Mouse (Mus musculus): ENCODE results near the gene Dnaaf5. TPM values are rescaled to one million over a fixed set of nuclear protein-coding genes. Genes with fewer than 3 reads are reported as not detected.

Dnaaf5 gene
- polyA plus RNA-seq, 1 experiment from 2014 or later = 6.8 TPM

GRCm38 (mm10) chr5:139215184-139215583 lies 65.2 kb downstream of the Dnaaf5 start:
- no peaks in the 10 kb centered on the region for H3K27me3 ChIP-seq (ENCODE audit: control insufficient read depth, insufficient read depth, low read length)
- no peak for ATAC-seq (replicated peaks; ENCODE audit: insufficient number of reproducible peaks, low FRiP score, low TSS enrichment, low read depth)
- H3K9ac ChIP-seq (replicated peaks; ENCODE audit: low read length) = no peak overlapping the region
- no peak for DNase-seq (ENCODE audit: low spot score)
- 95% methylated on average over 5 of the region's 5 CpGs for WGBS
- H3K4me3 ChIP-seq (ENCODE audit: low read depth, low read length) = no peak overlapping the region
- H3K9me3 ChIP-seq (replicated peaks; ENCODE audit: control insufficient read depth, low read length) = no peaks in the 10 kb centered on the region
- no peaks in the 10 kb centered on the region; the same call in none of the 2 replicates for H3K36me3 ChIP-seq (replicated peaks; ENCODE audit: control insufficient read depth, insufficient read depth, low read depth, low read length)
- no peaks in the 10 kb centered on the region for H3K4me1 ChIP-seq (ENCODE audit: control insufficient read depth, insufficient read depth, low read length)
- no peak overlapping the region for H3K27ac ChIP-seq (replicated peaks; ENCODE audit: low read depth, low read length)
- H3K4me2 ChIP-seq (ENCODE audit: low read depth, low read length) = no peak overlapping the region

GRCm38 (mm10) chr5:139216121-139216520 lies 66.1 kb downstream of the Dnaaf5 start:
- no peak for ATAC-seq (replicated peaks; ENCODE audit: insufficient number of reproducible peaks, low FRiP score, low TSS enrichment, low read depth)
- no peak for DNase-seq (ENCODE audit: low spot score)
- no peaks in the 10 kb centered on the region for H3K4me1 ChIP-seq (ENCODE audit: control insufficient read depth, insufficient read depth, low read length)
- no peak overlapping the region for H3K9ac ChIP-seq (replicated peaks; ENCODE audit: low read length)
- H3K27ac ChIP-seq (replicated peaks; ENCODE audit: low read depth, low read length) = no peak overlapping the region
- no peaks in the 10 kb centered on the region for H3K27me3 ChIP-seq (ENCODE audit: control insufficient read depth, insufficient read depth, low read length)
- 91% methylated on average over 2 of the region's 2 CpGs for WGBS
- H3K9me3 ChIP-seq (replicated peaks; ENCODE audit: control insufficient read depth, low read length) = no peaks in the 10 kb centered on the region
- H3K4me2 ChIP-seq (ENCODE audit: low read depth, low read length) = no peak overlapping the region
- no peak overlapping the region for H3K4me3 ChIP-seq (ENCODE audit: low read depth, low read length)
- H3K36me3 ChIP-seq (replicated peaks; ENCODE audit: control insufficient read depth, insufficient read depth, low read depth, low read length) = no peaks in the 10 kb centered on the region; the same call in 1 of the 2 replicates

- Histone ChIP-seq H3K27me3 (ENCODE audit: control insufficient read depth, insufficient read depth, low read length) (no peaks in the 10 kb centered on the region), H3K27ac (replicated peaks; ENCODE audit: low read depth, low read length) (no peak overlapping the region), H3K4me2 (ENCODE audit: low read depth, low read length) (no peak overlapping the region), H3K4me1 (ENCODE audit: control insufficient read depth, insufficient read depth, low read length) (no peaks in the 10 kb centered on the region), H3K4me3 (ENCODE audit: low read depth, low read length) (no peak overlapping the region), H3K9ac (replicated peaks; ENCODE audit: low read length) (no peak overlapping the region), H3K9me3 (replicated peaks; ENCODE audit: control insufficient read depth, low read length) (no peaks in the 10 kb centered on the region), H3K36me3 (replicated peaks; ENCODE audit: control insufficient read depth, insufficient read depth, low read depth, low read length) (no peaks in the 10 kb centered on the region; the same call in 1 of the 2 replicates)
- no peak for DNase-seq (ENCODE audit: low spot score)
- 87% methylated on average over 3 of the region's 3 CpGs for WGBS
- no peak for ATAC-seq (replicated peaks; ENCODE audit: insufficient number of reproducible peaks, low FRiP score, low TSS enrichment, low read depth)
Observed at GRCm38 (mm10) chr5:139216774-139217173, 66.8 kb downstream of the Dnaaf5 start.

GRCm38 (mm10) chr5:139220006-139220515 lies 70.0 kb downstream of the Dnaaf5 start:
- 90% methylated on average over 4 of the region's 4 CpGs for WGBS
- Histone ChIP-seq H3K36me3 (replicated peaks; ENCODE audit: control insufficient read depth, insufficient read depth, low read depth, low read length) (no peaks in the 10 kb centered on the region; the same call in 1 of the 2 replicates), H3K9me3 (replicated peaks; ENCODE audit: control insufficient read depth, low read length) (no peaks in the 10 kb centered on the region), H3K27ac (replicated peaks; ENCODE audit: low read depth, low read length) (no peak overlapping the region), H3K27me3 (ENCODE audit: control insufficient read depth, insufficient read depth, low read length) (no peaks in the 10 kb centered on the region), H3K4me1 (ENCODE audit: control insufficient read depth, insufficient read depth, low read length) (no peaks in the 10 kb centered on the region), H3K4me3 (ENCODE audit: low read depth, low read length) (no peak overlapping the region), H3K9ac (replicated peaks; ENCODE audit: low read length) (no peak overlapping the region), H3K4me2 (ENCODE audit: low read depth, low read length) (no peak overlapping the region)
- ATAC-seq (replicated peaks; ENCODE audit: insufficient number of reproducible peaks, low FRiP score, low TSS enrichment, low read depth) (no peak), DNase-seq (ENCODE audit: low spot score) (no peak)

- H3K36me3 ChIP-seq (replicated peaks; ENCODE audit: control insufficient read depth, insufficient read depth, low read depth, low read length) = no peaks in the 10 kb centered on the region; the same call in 1 of the 2 replicates
- H3K4me2 ChIP-seq (ENCODE audit: low read depth, low read length) = no peak overlapping the region
- no peak overlapping the region for H3K9ac ChIP-seq (replicated peaks; ENCODE audit: low read length)
- H3K27ac ChIP-seq (replicated peaks; ENCODE audit: low read depth, low read length) = no peak overlapping the region
- no peak for DNase-seq (ENCODE audit: low spot score)
- no peak for ATAC-seq (replicated peaks; ENCODE audit: insufficient number of reproducible peaks, low FRiP score, low TSS enrichment, low read depth)
- H3K4me1 ChIP-seq (ENCODE audit: control insufficient read depth, insufficient read depth, low read length) = no peaks in the 10 kb centered on the region
- WGBS = 95% methylated on average over 4 of the region's 4 CpGs
- no peak overlapping the region for H3K4me3 ChIP-seq (ENCODE audit: low read depth, low read length)
- H3K9me3 ChIP-seq (replicated peaks; ENCODE audit: control insufficient read depth, low read length) = no peaks in the 10 kb centered on the region
- H3K27me3 ChIP-seq (ENCODE audit: control insufficient read depth, insufficient read depth, low read length) = no peaks in the 10 kb centered on the region
Observed at GRCm38 (mm10) chr5:139220610-139221009, 70.6 kb downstream of the Dnaaf5 start.

- no peaks in the 10 kb centered on the region for H3K4me1 ChIP-seq (ENCODE audit: control insufficient read depth, insufficient read depth, low read length)
- no peak overlapping the region for H3K27ac ChIP-seq (replicated peaks; ENCODE audit: low read depth, low read length)
- no peak overlapping the region for H3K4me2 ChIP-seq (ENCODE audit: low read depth, low read length)
- DNase-seq (ENCODE audit: low spot score) (no peak), ATAC-seq (replicated peaks; ENCODE audit: insufficient number of reproducible peaks, low FRiP score, low TSS enrichment, low read depth) (no peak)
- no peak overlapping the region for H3K9ac ChIP-seq (replicated peaks; ENCODE audit: low read length)
- WGBS = 94% methylated on average over 10 of the region's 10 CpGs
- peaks cover 3% of the 10 kb centered on the region for H3K36me3 ChIP-seq (replicated peaks; ENCODE audit: control insufficient read depth, insufficient read depth, low read depth, low read length)
- no peak overlapping the region for H3K4me3 ChIP-seq (ENCODE audit: low read depth, low read length)
- H3K9me3 ChIP-seq (replicated peaks; ENCODE audit: control insufficient read depth, low read length) = no peaks in the 10 kb centered on the region
- no peaks in the 10 kb centered on the region for H3K27me3 ChIP-seq (ENCODE audit: control insufficient read depth, insufficient read depth, low read length)
Observed at GRCm38 (mm10) chr5:139223331-139223730, 73.3 kb downstream of the Dnaaf5 start.

- H3K27ac ChIP-seq (replicated peaks; ENCODE audit: low read depth, low read length) = no peak overlapping the region
- H3K4me3 ChIP-seq (ENCODE audit: low read depth, low read length) = no peak overlapping the region
- H3K27me3 ChIP-seq (ENCODE audit: control insufficient read depth, insufficient read depth, low read length) = no peaks in the 10 kb centered on the region
- no peak overlapping the region for H3K9ac ChIP-seq (replicated peaks; ENCODE audit: low read length)
- ATAC-seq (replicated peaks; ENCODE audit: insufficient number of reproducible peaks, low FRiP score, low TSS enrichment, low read depth) = no peak
- H3K4me1 ChIP-seq (ENCODE audit: control insufficient read depth, insufficient read depth, low read length) = no peaks in the 10 kb centered on the region
- no peak overlapping the region for H3K4me2 ChIP-seq (ENCODE audit: low read depth, low read length)
- WGBS = 89% methylated on average over 4 of the region's 4 CpGs
- H3K9me3 ChIP-seq (replicated peaks; ENCODE audit: control insufficient read depth, low read length) = no peaks in the 10 kb centered on the region
- DNase-seq (ENCODE audit: low spot score) = no peak
- peaks cover 5% of the 10 kb centered on the region for H3K36me3 ChIP-seq (replicated peaks; ENCODE audit: control insufficient read depth, insufficient read depth, low read depth, low read length)
Observed at GRCm38 (mm10) chr5:139227236-139227635, 77.2 kb downstream of the Dnaaf5 start.

GRCm38 (mm10) chr5:139227645-139228044 lies 77.6 kb downstream of the Dnaaf5 start:
- Histone ChIP-seq H3K4me2 (ENCODE audit: low read depth, low read length) (no peak overlapping the region), H3K27me3 (ENCODE audit: control insufficient read depth, insufficient read depth, low read length) (no peaks in the 10 kb centered on the region), H3K36me3 (replicated peaks; ENCODE audit: control insufficient read depth, insufficient read depth, low read depth, low read length) (peaks cover 5% of the 10 kb centered on the region), H3K4me3 (ENCODE audit: low read depth, low read length) (no peak overlapping the region), H3K4me1 (ENCODE audit: control insufficient read depth, insufficient read depth, low read length) (no peaks in the 10 kb centered on the region), H3K27ac (replicated peaks; ENCODE audit: low read depth, low read length) (no peak overlapping the region), H3K9me3 (replicated peaks; ENCODE audit: control insufficient read depth, low read length) (no peaks in the 10 kb centered on the region), H3K9ac (replicated peaks; ENCODE audit: low read length) (no peak overlapping the region)
- no peak for DNase-seq (ENCODE audit: low spot score)
- no peak for ATAC-seq (replicated peaks; ENCODE audit: insufficient number of reproducible peaks, low FRiP score, low TSS enrichment, low read depth)
- 98% methylated on average over 2 of the region's 2 CpGs for WGBS

Measured in embryonic facial prominence, embryonic 11.5 days (tissue).